Mouse (Mus musculus) CH12.LX (cell line): ENCODE results near the gene Ubxn1. TPM values are rescaled to one million over a fixed set of nuclear protein-coding genes. Genes with fewer than 3 reads are reported as not detected.
"Not testable (repeated sequence)": the region's sequence is repeated elsewhere in the genome, so short reads cannot be mapped to it uniquely, and the experiment has no call there.

Experiments
- DNase-seq: peaks from one replicate; pipeline ENCODE4 v3.0.0-alpha.2; 2013; ENCODE audit errors: extremely low read depth
- H3K27ac ChIP-seq: 2 replicates; pipeline ENCODE4 v1.5.1; 2012; ENCODE audit warnings: low read depth, mild to moderate bottlenecking, control low read depth, moderate library complexity; ENCODE audit not compliant: insufficient read depth
- H3K27me3 ChIP-seq: replicated peaks from 2 replicates; pipeline ENCODE3; 2012; ENCODE audit warnings: inconsistent platforms
- H3K36me3 ChIP-seq, 2 experiments: replicated peaks in 1 of 2; 2 replicates each; pipeline versions ENCODE3 to v1.6.1; 2012; ENCODE audit warnings: inconsistent platforms in 1 of 2, low read length in 1 of 2, mild to moderate bottlenecking in 1 of 2, mixed read lengths in 1 of 2, moderate library complexity in 1 of 2; ENCODE audit not compliant: control insufficient read depth in 1 of 2, insufficient read depth in 1 of 2
- H3K4me1 ChIP-seq, 2 experiments: 2 replicates each; pipeline ENCODE4 v1.6.1; 2012; ENCODE audit warnings: inconsistent platforms in 1 of 2, moderate library complexity in 1 of 2; ENCODE audit not compliant: insufficient read depth in 2 of 2, control insufficient read depth in 1 of 2
- H3K4me2 ChIP-seq: 2 replicates; pipeline ENCODE4 v1.6.1; 2012; ENCODE audit warnings: low read depth, mild to moderate bottlenecking, control low read depth; ENCODE audit not compliant: poor library complexity, insufficient read depth, severe bottlenecking
- H3K4me3 ChIP-seq, 3 experiments: fragments of 150-350 bp in 1 of 3; sonication (generic) in 1 of 3; replicated peaks in 1 of 3; 2 replicates each; pipeline versions ENCODE3 to v1.5.1; 2011 to 2012; ENCODE audit warnings: low read depth in 2 of 3, low read length in 2 of 3, mild to moderate bottlenecking in 2 of 3, moderate library complexity in 2 of 3, control low read depth in 1 of 3, improper control_type of control experiment in 1 of 3, inconsistent platforms in 1 of 3, mixed read lengths in 1 of 3; ENCODE audit not compliant: poor library complexity in 1 of 3
- H3K79me2 ChIP-seq: replicated peaks from 2 replicates; pipeline ENCODE4 v1.6.1; 2012; ENCODE audit warnings: mild to moderate bottlenecking, moderate library complexity; ENCODE audit not compliant: control insufficient read depth, poor library complexity, insufficient read depth, severe bottlenecking; ENCODE audit errors: extremely low read depth
- H3K9ac ChIP-seq: 2 replicates; pipeline ENCODE4 v1.6.1; 2012; ENCODE audit warnings: low read depth, mild to moderate bottlenecking, control low read depth, moderate library complexity; ENCODE audit not compliant: insufficient read depth
- H3K9me3 ChIP-seq: replicated peaks from 2 replicates; pipeline ENCODE3; 2012; ENCODE audit warnings: low read length, inconsistent platforms, mixed read lengths
- CHD2 ChIP-seq: IDR thresholded peaks from 2 replicates; pipeline ENCODE4 v1.6.1; 2011; ENCODE audit warnings: low read length, improper control_type of control experiment
- E2F4 ChIP-seq: IDR thresholded peaks from 2 replicates; pipeline ENCODE4 v1.6.1; 2011; ENCODE audit warnings: low read depth, low read length, improper control_type of control experiment; ENCODE audit not compliant: insufficient replicate concordance
- ELF1 ChIP-seq: IDR thresholded peaks from 2 replicates; pipeline ENCODE4 v1.6.1; 2014; ENCODE audit warnings: low read depth, mild to moderate bottlenecking, inconsistent platforms, low read length, improper control_type of control experiment
- EP300 ChIP-seq: IDR thresholded peaks from 2 replicates; pipeline ENCODE4 v1.6.1; 2011; ENCODE audit warnings: low read length, improper control_type of control experiment
- ETS1 ChIP-seq: conservative IDR thresholded peaks from 2 replicates; pipeline ENCODE4 v1.6.1; 2012; ENCODE audit warnings: low read depth, mild to moderate bottlenecking, inconsistent platforms, low read length, improper control_type of control experiment, moderate library complexity
- GABPA ChIP-seq: IDR thresholded peaks from 2 replicates; pipeline ENCODE4 v1.6.1; 2012; ENCODE audit warnings: low read depth, low read length, improper control_type of control experiment, inconsistent platforms; ENCODE audit not compliant: insufficient replicate concordance
- HCFC1 ChIP-seq: IDR thresholded peaks from 2 replicates; pipeline ENCODE4 v1.6.1; 2012; ENCODE audit warnings: low read depth, mild to moderate bottlenecking, inconsistent platforms, low read length, improper control_type of control experiment
- IRF4 ChIP-seq: IDR thresholded peaks from 2 replicates; pipeline ENCODE4 v1.6.1; 2014; ENCODE audit warnings: low read depth, mild to moderate bottlenecking, inconsistent platforms, low read length, improper control_type of control experiment
- JUND ChIP-seq: conservative IDR thresholded peaks from 2 replicates; pipeline ENCODE4 v1.6.1; 2011; ENCODE audit warnings: low read depth, low read length, improper control_type of control experiment
- KAT2A ChIP-seq: IDR thresholded peaks from 2 replicates; pipeline ENCODE4 v1.6.1; 2012; ENCODE audit warnings: low read length, improper control_type of control experiment, inconsistent platforms; ENCODE audit not compliant: insufficient replicate concordance
- MAFK ChIP-seq: IDR thresholded peaks from 2 replicates; pipeline ENCODE4 v1.6.1; 2011; ENCODE audit warnings: low read length, improper control_type of control experiment; ENCODE audit not compliant: insufficient replicate concordance
- MXI1 ChIP-seq: IDR thresholded peaks from 2 replicates; pipeline ENCODE4 v1.6.1; 2011; ENCODE audit warnings: mild to moderate bottlenecking, low read depth, low read length, improper control_type of control experiment
- NELFE ChIP-seq: IDR thresholded peaks from 2 replicates; pipeline ENCODE4 v1.6.1; 2011; ENCODE audit warnings: low read depth, low read length, improper control_type of control experiment
- NRF1 ChIP-seq: IDR thresholded peaks from 2 replicates; pipeline ENCODE4 v1.6.1; 2014; ENCODE audit warnings: low read depth, mild to moderate bottlenecking, inconsistent platforms, low read length, improper control_type of control experiment, moderate library complexity
- PAX5 ChIP-seq: IDR thresholded peaks from 2 replicates; pipeline ENCODE4 v1.6.1; 2012; ENCODE audit warnings: low read length, inconsistent platforms, mixed read lengths
- POLR2A ChIP-seq: IDR thresholded peaks from 2 replicates; pipeline ENCODE4 v1.6.1; 2011; ENCODE audit warnings: low read depth, mild to moderate bottlenecking, improper control_type of control experiment, low read length
- RAD21 ChIP-seq: IDR thresholded peaks from 2 replicates; pipeline ENCODE4 v1.6.1; 2011; ENCODE audit warnings: low read depth, mild to moderate bottlenecking, low read length, improper control_type of control experiment, moderate library complexity
- UBTF ChIP-seq: IDR thresholded peaks from 2 replicates; pipeline ENCODE4 v1.6.1; 2012; ENCODE audit warnings: low read depth, mild to moderate bottlenecking, inconsistent platforms, low read length, improper control_type of control experiment, moderate library complexity
- USF1 ChIP-seq: IDR thresholded peaks from 2 replicates; pipeline ENCODE4 v1.6.1; 2014; ENCODE audit warnings: low read depth, mild to moderate bottlenecking, inconsistent platforms, low read length, improper control_type of control experiment
- USF2 ChIP-seq: conservative IDR thresholded peaks from 2 replicates; pipeline ENCODE4 v1.6.1; 2011; ENCODE audit warnings: low read depth, low read length, improper control_type of control experiment
- ZC3H11A ChIP-seq: IDR thresholded peaks from 2 replicates; pipeline ENCODE4 v1.6.1; 2012; ENCODE audit warnings: low read depth, mild to moderate bottlenecking, inconsistent platforms, low read length, improper control_type of control experiment
- ZKSCAN1 ChIP-seq: IDR thresholded peaks from 2 replicates; pipeline ENCODE4 v1.6.1; 2012; ENCODE audit warnings: low read depth, inconsistent platforms, low read length, improper control_type of control experiment, borderline replicate concordance
- ZMIZ1 ChIP-seq: IDR thresholded peaks from 2 replicates; pipeline ENCODE4 v1.6.1; 2012; ENCODE audit warnings: low read depth, mild to moderate bottlenecking, inconsistent platforms, low read length, improper control_type of control experiment
- ZNF384 ChIP-seq: IDR thresholded peaks from 2 replicates; pipeline ENCODE4 v1.6.1; 2012; ENCODE audit warnings: low read depth, low read length, improper control_type of control experiment, inconsistent platforms
- dilution Hi-C: fragments of 300-500 bp; cut with MboI; formaldehyde crosslinking; loops from 2 replicates; pipeline ENCODE4 v1.14.3; 2020; ENCODE audit warnings: low sequenced_read_pairs; ENCODE audit not compliant: extremely low pct_unique_long_range_greater_than_20kb, extremely low pct_ligation_motif_present
- in situ Hi-C: fragments of 300-500 bp; cut with MboI; formaldehyde crosslinking; loops from 3 replicates; pipeline ENCODE4 v1.14.3; 2019; ENCODE audit warnings: low sequenced_read_pairs, low pct_ligation_motif_present, low pct_unique_long_range_greater_than_20kb, mixed read lengths
- polyA plus RNA-seq: library from polyadenylated mRNA; unstranded; fragments of >175 nt; gene quantifications from 2 replicates; pipeline ENCODE4 v1.2.1, GENCODE M21; 2012; ENCODE audit warnings: low read depth; ENCODE audit not compliant: insufficient read length
- total RNA-seq, 2 experiments: library from RNA; depleted of rRNA; stranded (reverse); fragments of 300-350 nt in 1 of 2; fragments of >200 nt in 1 of 2; gene quantifications; 2 replicates each; pipeline ENCODE4 v1.2.3; 2012 to 2014

Gene Ubxn1
- total and polyA plus RNA-seq, 3 experiments: 96.3 to 226 (median 140) TPM

DNA sequence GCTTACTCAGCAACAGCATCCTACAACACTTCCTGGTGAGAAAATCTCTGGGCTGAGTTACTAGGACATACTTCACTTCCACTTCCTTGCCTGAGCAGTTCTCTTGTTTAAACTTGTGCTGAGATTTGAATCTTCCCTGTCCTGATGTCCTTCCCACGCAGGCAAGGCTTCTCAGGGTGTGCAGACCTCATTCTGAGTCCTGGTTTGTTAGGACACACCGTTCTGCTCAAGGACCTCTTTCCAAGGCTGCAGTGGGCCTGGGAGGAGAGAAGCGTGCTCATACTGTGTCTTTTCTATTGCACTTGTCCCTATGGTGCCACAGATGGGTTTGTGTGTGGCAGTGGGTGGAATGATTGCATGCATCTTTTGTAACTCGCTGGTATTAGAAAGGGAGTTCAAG, 38.3 kb upstream of the Ubxn1 start:
- no peak for DNase-seq
- Histone ChIP-seq H3K9ac (no peak overlapping the region), H3K79me2 (peaks cover 8% of the 10 kb centered on the region), H3K4me2 (no peak overlapping the region), H3K9me3 (no peaks in the 10 kb centered on the region), H3K27me3 (no peaks in the 10 kb centered on the region), H3K27ac (no peak overlapping the region), H3K4me3 (no peak overlapping the region), H3K36me3 (peaks cover 61 to 80% of the 10 kb centered on the region in 2 experiments), H3K4me1 (peaks cover 2 to 14% of the 10 kb centered on the region in 2 experiments; a peak in 2 of 4 replicates)
- in situ Hi-C loops (loop anchor here (25.0 kb wide), 1 partner anchor 1029 kb away; no protein-coding TSS in a partner anchor), dilution Hi-C loops (no loop called here)
- no peak for TF ChIP-seq POLR2A
- TF ChIP-seq ZMIZ1: no peak
- no peak for TF ChIP-seq IRF4
- no peak for TF ChIP-seq ZC3H11A

DNA sequence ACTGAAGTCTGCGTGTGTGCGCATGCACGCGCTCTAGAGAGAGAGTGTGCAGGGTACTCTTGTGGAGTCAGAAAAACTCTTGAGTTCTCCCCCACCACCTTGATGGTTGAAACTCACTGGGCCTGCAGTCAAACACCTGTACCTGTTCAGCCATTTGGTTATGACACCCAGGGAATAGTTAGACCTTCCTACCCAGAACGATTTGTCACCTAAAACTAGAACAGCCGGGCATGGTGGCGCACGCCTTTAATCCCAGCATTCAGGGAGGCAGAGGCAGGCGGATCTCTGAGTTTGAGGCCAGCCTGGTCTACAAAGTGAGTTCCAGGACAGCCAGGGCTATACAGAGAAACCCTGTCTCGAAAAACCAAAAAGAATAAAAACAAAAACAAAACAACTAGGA, 35.0 kb upstream of the Ubxn1 start:
- 0 out of 2 replicates have a peak, but pooled peaks have one; percentile 0 for TF ChIP-seq ZMIZ1
- H3K9me3 ChIP-seq, H3K4me2 ChIP-seq, H3K27ac ChIP-seq, H3K27me3 ChIP-seq, dilution Hi-C loops, H3K9ac ChIP-seq, DNase-seq, H3K4me3 ChIP-seq: not testable (repeated sequence)
- H3K36me3 ChIP-seq: peaks cover 29 to 53% of the 10 kb centered on the region in 2 experiments
- peaks cover 19% of the 10 kb centered on the region for H3K79me2 ChIP-seq
- in situ Hi-C loops: loop anchor here (25.0 kb wide), 1 partner anchor 1026 kb away; no protein-coding TSS in a partner anchor
- peaks cover 9 to 42% of the 10 kb centered on the region in 2 experiments for H3K4me1 ChIP-seq

DNA sequence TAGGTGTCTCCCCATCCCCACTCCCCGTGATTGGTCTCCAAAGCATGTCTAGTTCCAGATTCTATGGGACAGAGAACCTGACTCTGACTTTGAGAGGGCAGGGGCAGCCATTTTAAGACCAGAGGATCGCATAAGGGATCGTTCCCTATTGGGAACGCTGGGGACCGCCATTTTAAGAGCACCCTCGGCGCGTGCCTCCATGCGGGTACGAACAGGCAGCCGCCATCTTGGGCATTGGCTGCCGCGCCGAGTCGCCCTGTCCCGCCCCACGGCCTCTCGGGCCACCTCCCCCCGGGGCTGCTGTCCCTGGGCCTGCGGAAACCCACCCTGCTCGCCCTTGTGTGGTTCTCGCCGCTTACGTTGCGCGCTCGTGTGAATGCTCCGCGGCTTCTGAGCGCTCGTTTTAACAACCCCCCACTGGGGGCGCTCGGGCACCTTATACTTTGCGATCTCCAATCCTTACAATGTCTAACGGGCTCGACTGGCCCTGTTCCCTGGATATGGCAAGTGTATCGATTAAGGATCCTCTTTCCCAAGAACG, 34.0 kb upstream of the Ubxn1 start, which contains the start of gene Bscl2:
TSS of gene Bscl2 (plus strand) at position 217 of the 541 bp plus-strand sequence.
- Histone ChIP-seq H3K79me2 (peaks cover 20% of the 10 kb centered on the region), H3K27ac (peak within 1 kb of the TSS; percentile 92), H3K9ac (peak within 1 kb of the TSS; percentile 75), H3K4me1 (peaks cover 11 to 45% of the 10 kb centered on the region in 2 experiments), H3K4me2 (peak within 1 kb of the TSS; percentile 96), H3K9me3 (no peaks in the 10 kb centered on the region), H3K36me3 (peaks cover 20 to 53% of the 10 kb centered on the region in 2 experiments), H3K4me3 (peak within 1 kb of the TSS; percentile 56 to 65 (median 62)), H3K27me3 (no peaks in the 10 kb centered on the region)
- in situ Hi-C loops (loop anchor here (25.0 kb wide), 1 partner anchor 1025 kb away; no protein-coding TSS in a partner anchor), dilution Hi-C loops (no loop called here)
- DNase-seq: peak; percentile 72
- TF ChIP-seq USF1 (no peak), ELF1 (0 out of 2 replicates have a peak, but pooled peaks have one; percentile 17), MAFK (no peak), USF2 (no peak), NRF1 (peak; percentile 79), ETS1 (no peak), UBTF (peak; percentile 67; the same call in 1 of the 2 replicates), IRF4 (no peak; the same call in 1 of the 2 replicates), KAT2A (0 out of 2 replicates have a peak, but pooled peaks have one; percentile 35), PAX5 (no peak), HCFC1 (peak; percentile 63), ZNF384 (no peak), POLR2A (peak; percentile 80), JUND (no peak), ZC3H11A (peak; percentile 87), MXI1 (peak; percentile 55), NELFE (peak; percentile 44; the same call in 1 of the 2 replicates), GABPA (no peak), E2F4 (no peak), ZMIZ1 (peak; percentile 57; the same call in 1 of the 2 replicates), RAD21 (peak; percentile 1; the same call in 1 of the 2 replicates), EP300 (no peak), ZKSCAN1 (no peak), CHD2 (no peak)
